Mouse (Mus musculus) lung, postnatal 14 days (tissue): ENCODE measurements around the gene Fer.
"Not testable (repeated sequence)": the region's sequence is repeated elsewhere in the genome, so short reads cannot be mapped to it uniquely, and the experiment has no call there.

ENCODE experiments used
- DNase-seq: peaks from one replicate; pipeline ENCODE4 v3.0.0; 2021

Fer gene

GRCm38 (mm10) chr17:63863012-63863630 lies at the start of gene Fer:
TSS of gene Fer (plus strand) at chr17:63863062.
- DNase-seq, result no peak

- no peak for DNase-seq
Observed at GRCm38 (mm10) chr17:63813552-63813951, 49.3 kb upstream of the Fer start.

- DNase-seq, result no peak
Observed at GRCm38 (mm10) chr17:63818444-63819027, 44.3 kb upstream of the Fer start.

DNA sequence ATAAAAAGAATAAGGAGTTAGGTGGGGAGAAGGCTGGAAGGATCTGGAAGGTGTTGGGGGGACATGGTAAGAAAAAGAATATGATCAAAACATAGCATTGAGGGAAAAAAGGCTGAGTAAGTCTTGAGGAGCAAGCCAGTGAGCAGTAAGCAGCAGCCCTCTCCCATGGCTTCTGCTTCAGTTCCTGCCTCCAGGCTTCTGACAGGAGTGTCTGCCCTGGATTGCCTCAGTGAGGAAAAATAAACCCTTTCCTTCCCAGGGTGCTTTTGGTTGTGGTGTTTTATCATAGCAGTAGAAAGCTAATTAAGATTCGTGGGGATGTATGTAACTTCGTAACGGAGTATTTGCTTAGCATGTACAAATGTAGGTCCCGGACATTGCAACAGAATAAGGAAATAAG lies 38.7 kb upstream of the Fer start:
- DNase-seq, result no peak

GRCm38 (mm10) chr17:63826196-63826595 lies 36.7 kb upstream of the Fer start:
- DNase-seq, result no peak

DNA sequence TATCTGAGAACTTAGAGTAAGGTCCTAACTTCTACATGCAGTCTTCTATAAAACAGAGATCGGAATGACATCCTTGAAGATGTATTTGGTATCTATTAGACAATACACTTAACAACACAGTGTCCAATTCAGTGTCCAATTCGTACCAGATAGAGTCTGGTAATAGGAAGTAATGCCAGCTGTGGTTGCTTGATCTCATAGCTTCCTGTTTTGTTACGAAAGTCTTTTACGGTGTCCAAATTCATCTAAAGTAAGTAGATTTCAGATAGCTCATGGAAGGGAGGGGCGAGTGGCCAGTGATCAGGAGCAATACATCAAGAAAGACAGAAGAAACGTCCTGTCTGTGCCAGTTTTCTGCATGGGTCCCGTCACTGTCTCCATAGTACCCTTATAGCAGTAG lies 36.1 kb upstream of the Fer start:
- DNase-seq, result no peak

DNA sequence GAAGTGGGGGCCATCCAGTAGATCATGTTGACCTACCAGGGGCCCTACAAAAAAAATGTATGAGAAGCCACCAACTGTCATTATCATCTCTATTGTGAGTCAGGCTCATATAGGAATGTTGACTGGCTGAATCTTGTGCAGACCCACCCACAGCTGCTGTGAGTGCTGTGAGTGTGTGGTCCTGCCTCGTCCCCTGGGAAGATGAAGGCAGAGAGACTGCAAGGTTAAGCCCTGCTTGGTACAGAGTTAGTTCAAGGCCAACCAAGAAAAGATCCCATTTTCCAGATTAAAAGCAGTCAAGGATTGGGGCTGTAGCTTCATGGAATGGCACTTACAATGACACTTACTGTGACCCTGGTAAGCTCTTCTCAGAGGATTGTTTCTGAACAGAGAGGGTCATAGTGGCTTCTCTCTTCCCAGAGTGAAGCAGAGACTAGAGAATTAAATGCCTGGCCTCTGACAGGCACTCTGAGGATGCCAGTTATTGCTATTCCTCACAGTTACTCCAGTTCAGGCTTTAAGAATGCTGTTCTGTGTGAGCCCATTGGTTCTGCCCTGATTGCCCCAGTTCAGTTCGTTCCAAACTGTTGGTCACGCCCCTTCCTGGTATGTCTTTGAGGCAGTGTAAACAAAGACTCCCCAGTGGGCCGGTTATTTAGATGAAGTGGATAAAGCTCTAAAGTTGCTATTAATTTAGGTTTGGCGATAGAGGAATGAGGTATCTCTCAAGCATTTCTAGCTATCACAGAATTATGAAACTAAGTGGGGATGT lies 34.1 kb upstream of the Fer start:
- no peak for DNase-seq

GRCm38 (mm10) chr17:63831550-63831949 lies 31.3 kb upstream of the Fer start:
- DNase-seq, result no peak

GRCm38 (mm10) chr17:63836223-63836622 lies 26.6 kb upstream of the Fer start:
- DNase-seq, result no peak

- DNase-seq, result no peak
Observed at GRCm38 (mm10) chr17:63836641-63837040, 26.2 kb upstream of the Fer start.

GRCm38 (mm10) chr17:63838144-63838543 lies 24.7 kb upstream of the Fer start:
- no peak for DNase-seq

GRCm38 (mm10) chr17:63839636-63840269 lies 23.1 kb upstream of the Fer start:
- DNase-seq, result no peak

GRCm38 (mm10) chr17:63842226-63842625 lies 20.6 kb upstream of the Fer start:
- DNase-seq, result no peak

- no peak for DNase-seq
Observed at GRCm38 (mm10) chr17:63844936-63845335, 17.9 kb upstream of the Fer start.

DNA sequence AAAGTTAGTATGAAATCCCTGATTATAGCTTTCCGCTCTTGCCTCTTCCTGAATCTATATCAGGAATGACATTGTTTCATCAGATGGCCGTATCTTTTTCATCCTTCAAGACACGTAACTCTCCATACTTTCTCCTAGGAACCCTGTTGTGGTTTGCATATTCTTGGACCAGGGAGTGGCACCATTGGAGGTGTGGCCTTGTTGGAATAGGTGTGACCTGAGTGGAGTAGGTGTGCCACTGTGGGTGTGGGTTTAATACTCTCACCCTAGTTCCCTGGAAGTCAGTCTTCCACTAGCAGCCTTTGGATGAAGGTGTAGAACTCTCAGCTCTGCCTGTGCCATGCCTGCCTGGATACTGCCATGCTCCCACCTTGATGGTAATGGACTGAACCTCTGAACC lies 17.1 kb upstream of the Fer start:
- not testable (repeated sequence) for DNase-seq

GRCm38 (mm10) chr17:63849151-63849550 lies 13.7 kb upstream of the Fer start:
- DNase-seq, result no peak

DNA sequence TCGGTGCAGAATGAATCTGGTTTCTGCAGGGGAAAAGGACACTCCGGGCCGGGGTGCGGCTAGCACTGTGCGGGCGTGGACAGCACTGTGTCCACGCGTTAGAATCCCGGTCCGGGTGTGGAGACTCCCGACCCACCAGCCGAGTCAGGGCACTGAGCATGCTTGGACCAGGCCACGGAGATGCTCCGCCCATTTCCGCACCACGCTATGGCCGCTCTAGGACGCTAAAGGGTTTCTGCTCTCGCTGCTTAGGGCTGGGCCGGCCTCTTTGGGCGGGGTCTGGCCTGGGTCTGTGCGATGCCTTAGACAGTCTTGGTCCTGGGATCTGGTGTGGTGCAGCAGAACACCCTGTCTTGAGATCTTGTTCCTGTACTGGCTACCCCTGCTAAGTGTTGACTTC lies 13.3 kb upstream of the Fer start:
- DNase-seq, result peak; percentile 82

DNA sequence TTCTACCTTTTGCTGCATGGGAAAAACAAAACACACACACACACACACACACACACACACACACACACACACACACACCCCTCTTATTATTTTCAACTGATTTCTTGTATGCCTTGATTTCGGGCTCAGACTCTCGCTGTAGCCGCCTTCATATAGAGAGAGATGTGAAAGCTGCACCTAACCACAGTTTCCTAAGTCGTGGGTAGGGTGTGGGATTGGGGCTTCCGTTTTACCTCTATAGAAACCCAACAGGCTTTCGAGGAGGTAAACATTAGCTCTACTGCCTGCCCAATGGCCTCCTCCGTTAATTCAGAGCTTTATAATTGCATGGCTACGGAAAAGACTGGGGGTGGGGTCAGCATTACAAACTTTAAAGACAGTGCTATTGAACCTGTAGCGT lies 12.8 kb upstream of the Fer start:
- DNase-seq, result no peak

DNA sequence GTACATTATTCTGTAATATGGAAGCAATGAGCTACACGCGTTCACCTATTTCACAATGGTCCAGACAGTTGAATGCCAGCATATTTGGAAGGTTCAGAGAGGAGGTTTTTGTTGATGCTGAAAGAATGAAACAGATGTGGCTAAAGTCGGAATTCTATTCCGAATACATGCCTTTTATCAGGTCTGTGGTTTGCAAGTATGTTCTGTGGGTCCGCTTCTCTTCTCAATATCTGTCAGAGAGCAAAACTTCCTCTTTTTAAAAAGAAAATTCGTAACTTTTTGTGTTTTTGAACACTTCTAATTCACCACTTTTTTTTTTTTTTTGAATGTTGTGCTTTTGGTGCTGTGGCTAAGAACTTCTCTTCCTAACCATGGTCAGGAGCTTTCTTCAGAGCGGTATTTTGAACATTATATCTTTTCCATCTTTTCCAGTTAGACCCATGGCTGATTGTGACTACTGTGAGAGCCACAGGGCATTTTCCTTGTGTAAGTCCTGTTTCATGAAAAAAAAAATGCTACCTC lies 5.8 kb upstream of the Fer start:
- no peak for DNase-seq

DNA sequence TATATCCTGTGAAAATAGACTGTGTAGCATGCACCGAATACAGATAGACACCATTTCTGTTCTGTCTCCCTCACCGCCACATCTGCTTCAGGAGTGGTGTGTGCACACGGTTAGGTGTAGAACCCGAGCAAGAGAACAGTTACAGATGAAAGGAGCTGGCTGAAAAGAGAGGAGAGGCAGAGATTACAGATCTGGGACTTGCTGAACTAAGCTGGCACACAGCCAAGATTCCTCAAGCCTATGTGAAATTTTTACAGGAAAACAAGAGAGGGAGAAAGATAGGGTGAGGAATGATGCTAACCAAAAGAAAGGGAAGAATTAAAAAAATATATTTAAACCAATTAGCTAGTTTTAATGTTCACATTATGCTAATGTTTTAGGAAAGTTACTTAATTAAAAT lies 1.9 kb upstream of the Fer start:
- peak; percentile 16 for DNase-seq

DNA sequence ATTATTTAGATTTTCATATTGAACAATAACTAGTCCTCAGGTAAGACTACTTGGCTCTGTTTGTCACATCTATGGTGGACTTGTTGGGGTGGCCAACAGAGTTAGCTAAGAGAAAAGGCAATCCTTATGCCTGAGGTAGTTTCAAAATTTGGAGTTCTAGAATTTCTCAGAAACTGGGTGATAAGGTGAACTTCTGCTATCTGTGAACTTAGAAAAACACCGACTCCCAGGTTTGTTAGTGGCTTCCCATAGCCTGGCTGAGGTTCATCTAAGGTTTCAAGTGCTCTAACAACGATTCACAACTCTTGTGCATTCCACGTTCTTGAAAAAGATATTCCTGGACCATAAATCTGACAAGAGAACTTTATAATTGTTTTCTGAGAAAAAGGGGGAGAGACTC lies 463 bp upstream of the Fer start:
- no peak for DNase-seq

GRCm38 (mm10) chr17:63863647-63864149 lies 836 bp downstream of the Fer start, which contains the start of gene A930002H24Rik:
TSS of gene A930002H24Rik (minus strand) at chr17:63863791.
- DNase-seq, result peak; percentile 98

GRCm38 (mm10) chr17:63864171-63864571 lies 1.3 kb downstream of the Fer start:
- DNase-seq, result peak; percentile 40
